Mouse (Mus musculus) forebrain, postnatal 0 days (tissue): ENCODE results near the gene Wdr12. TPM values are rescaled to one million over a fixed set of nuclear protein-coding genes. Genes with fewer than 3 reads are reported as not detected.
A peak's percentile ranks its signal among the peaks of the same experiment; 100 is the strongest.
"Not testable (repeated sequence)": the region's sequence is repeated elsewhere in the genome, so short reads cannot be mapped to it uniquely, and the experiment has no call there.

Experiments used
- ATAC-seq: fragments of 200-750 bp; cut with Nextera tagmentation; 2 replicates; pipeline ENCODE4 v1.8.0; 2017; ENCODE audit warnings: mild to moderate bottlenecking, moderate library complexity
- DNase-seq: peaks from one replicate; pipeline ENCODE4 v3.0.0-alpha.2; 2015
- H3K27ac ChIP-seq: fragments of 300-500 bp; sonication (generic); 2 replicates; pipeline ENCODE4 v1.5.1; 2014; ENCODE audit warnings: low read depth, mild to moderate bottlenecking, antibody characterized with exemption, low read length, moderate library complexity, mixed read lengths
- H3K27me3 ChIP-seq: fragments of 300-500 bp; sonication (generic); 2 replicates; pipeline ENCODE4 v1.6.1; 2014; ENCODE audit warnings: mild to moderate bottlenecking, low read length, mixed read lengths; ENCODE audit not compliant: insufficient read depth
- H3K36me3 ChIP-seq: fragments of 300-500 bp; sonication (generic); 2 replicates; pipeline ENCODE4 v1.6.1; 2014; ENCODE audit warnings: mild to moderate bottlenecking, moderate library complexity; ENCODE audit not compliant: insufficient read depth
- H3K4me1 ChIP-seq: fragments of 300-500 bp; sonication (generic); 2 replicates; pipeline ENCODE4 v1.6.1; 2014; ENCODE audit warnings: antibody characterized with exemption; ENCODE audit not compliant: insufficient read depth
- H3K4me2 ChIP-seq: fragments of 300-500 bp; sonication (generic); 2 replicates; pipeline ENCODE4 v1.6.1; 2014; ENCODE audit warnings: low read depth, mild to moderate bottlenecking, moderate library complexity
- H3K4me3 ChIP-seq: fragments of 300-500 bp; sonication (generic); 2 replicates; pipeline ENCODE4 v1.5.1; 2014; ENCODE audit warnings: low read depth, low read length, mixed read lengths
- H3K9ac ChIP-seq: fragments of 300-500 bp; sonication (generic); 2 replicates; pipeline ENCODE4 v1.6.1; 2014; ENCODE audit warnings: mild to moderate bottlenecking
- H3K9me3 ChIP-seq: fragments of 300-500 bp; sonication (generic); 2 replicates; pipeline ENCODE4 v1.6.1; 2016; ENCODE audit warnings: low read length
- CTCF ChIP-seq: sonication (generic); IDR thresholded peaks from 2 replicates; pipeline ENCODE4 v1.5.1; 2016; ENCODE audit warnings: antibody characterized with exemption, control low read depth, low read depth
- WGBS: fragments of 180-500 bp; shearing (Covaris S2); extraction: QIAGEN DNeasy Blood & Tissue Kit; methylation state at CpG from one replicate; pipeline ENCODE4 v1.1.7; 2014; 5-methylcytosine and 5-hydroxymethylcytosine counted together
- polyA plus RNA-seq: library from polyadenylated mRNA; unstranded; fragments of >200 nt; fragmentation: Nextera tagmentation; extraction: Ambion mirVana; gene quantifications from 2 replicates; pipeline ENCODE4 v1.2.1, GENCODE M21; 2015
- total RNA-seq: library from RNA; depleted of rRNA; stranded (reverse); fragments of >200 nt; gene quantifications from 2 replicates; pipeline ENCODE4 v1.2.3, GENCODE M21; 2014

Wdr12 gene
- total and polyA plus RNA-seq, 2 experiments from 2014 or later: 33.2 to 51.8 TPM

- H3K9ac ChIP-seq: peak overlapping the region; percentile 81
- no peak for TF ChIP-seq CTCF
- no peak for DNase-seq
- H3K27me3 ChIP-seq: no peaks in the 10 kb centered on the region
- ATAC-seq: no peak
- H3K4me2 ChIP-seq: peak overlapping the region; percentile 69
- H3K4me1 ChIP-seq: peaks cover 5% of the 10 kb centered on the region; the same call in 1 of the 2 replicates
- WGBS: 9% methylated on average over 13 of the region's 13 CpGs
- no peak overlapping the region for H3K27ac ChIP-seq
- H3K4me3 ChIP-seq: peak overlapping the region; percentile 65
- no peaks in the 10 kb centered on the region for H3K9me3 ChIP-seq
- H3K36me3 ChIP-seq: peaks cover 14% of the 10 kb centered on the region
Observed at GRCm38 (mm10) chr1:60096572-60097276, 1.7 kb downstream of the Wdr12 start.

DNA sequence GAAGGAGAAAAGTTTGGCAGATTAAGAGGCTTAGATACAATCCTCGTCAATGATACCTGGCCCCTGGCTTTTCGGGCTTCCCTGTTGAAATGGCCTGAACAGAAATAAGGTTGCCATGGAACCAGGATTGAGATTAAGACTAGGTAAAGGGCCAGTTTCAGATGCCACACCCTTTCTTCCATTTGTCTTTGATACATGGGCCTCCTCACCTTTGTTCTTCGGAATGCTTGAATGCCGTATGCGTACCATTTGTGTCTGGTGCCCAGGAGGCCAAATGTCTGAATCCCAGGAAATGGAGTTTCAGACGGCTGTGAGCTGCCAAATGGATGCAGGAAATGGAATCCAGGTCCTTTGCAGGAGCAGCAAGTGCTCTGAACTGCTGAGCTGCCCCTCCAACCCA is 22.0 kb downstream of the Wdr12 start:
- no peak overlapping the region for H3K4me2 ChIP-seq
- no peaks in the 10 kb centered on the region for H3K9me3 ChIP-seq
- DNase-seq: no peak
- peaks cover 21% of the 10 kb centered on the region for H3K36me3 ChIP-seq
- TF ChIP-seq CTCF: no peak
- no peak for ATAC-seq
- no peaks in the 10 kb centered on the region for H3K27me3 ChIP-seq
- no peak overlapping the region for H3K9ac ChIP-seq
- 88% methylated on average over 6 of the region's 6 CpGs for WGBS
- H3K4me1 ChIP-seq: no peaks in the 10 kb centered on the region
- no peak overlapping the region for H3K4me3 ChIP-seq
- no peak overlapping the region for H3K27ac ChIP-seq

GRCm38 (mm10) chr1:60075590-60075989 is 22.9 kb downstream of the Wdr12 start:
- peaks cover 20% of the 10 kb centered on the region for H3K36me3 ChIP-seq
- DNase-seq (no peak), ATAC-seq (no peak)
- 77% methylated on average over 3 of the region's 3 CpGs for WGBS
- no peak for TF ChIP-seq CTCF
- no peak overlapping the region for H3K4me3 ChIP-seq
- no peak overlapping the region for H3K9ac ChIP-seq
- H3K27me3 ChIP-seq: no peaks in the 10 kb centered on the region
- no peaks in the 10 kb centered on the region for H3K4me1 ChIP-seq
- H3K4me2 ChIP-seq: no peak overlapping the region
- no peak overlapping the region for H3K27ac ChIP-seq
- no peaks in the 10 kb centered on the region for H3K9me3 ChIP-seq

DNA sequence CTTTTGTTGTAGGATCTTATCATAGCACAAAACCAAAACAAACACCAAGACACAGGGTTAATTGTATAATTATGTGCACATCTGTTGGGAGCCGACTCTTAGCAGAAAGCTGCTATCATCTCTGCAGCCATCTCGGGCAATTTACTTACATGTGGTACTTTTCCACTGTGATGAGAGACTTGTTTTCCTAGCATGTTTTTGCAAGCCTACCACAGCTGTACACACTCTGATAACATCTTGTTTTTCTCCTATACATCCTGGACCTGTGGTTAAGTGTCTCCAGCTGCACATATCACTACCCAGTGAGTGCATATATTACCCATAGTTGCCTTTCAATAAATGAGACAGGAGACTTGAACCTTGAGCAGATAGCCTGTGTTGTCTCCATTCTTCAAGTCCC is 23.5 kb downstream of the Wdr12 start:
- TF ChIP-seq CTCF: no peak
- 82% methylated on average over 2 of the region's 2 CpGs for WGBS
- H3K4me2 ChIP-seq: no peak overlapping the region
- H3K27ac ChIP-seq: no peak overlapping the region
- no peak overlapping the region for H3K4me3 ChIP-seq
- H3K36me3 ChIP-seq: peaks cover 16% of the 10 kb centered on the region
- H3K4me1 ChIP-seq: no peaks in the 10 kb centered on the region
- no peak overlapping the region for H3K9ac ChIP-seq
- DNase-seq (no peak), ATAC-seq (peak; percentile 36; the same call in 1 of the 2 replicates)
- H3K27me3 ChIP-seq: no peaks in the 10 kb centered on the region
- no peaks in the 10 kb centered on the region for H3K9me3 ChIP-seq

- H3K4me1 ChIP-seq, H3K27me3 ChIP-seq, H3K4me3 ChIP-seq, H3K36me3 ChIP-seq, H3K27ac ChIP-seq, DNase-seq, ATAC-seq, H3K9me3 ChIP-seq, H3K4me2 ChIP-seq, H3K9ac ChIP-seq: not testable (repeated sequence)
Observed at GRCm38 (mm10) chr1:60070725-60071124, 27.7 kb downstream of the Wdr12 start.

GRCm38 (mm10) chr1:60056310-60056709 is 42.1 kb downstream of the Wdr12 start:
- ATAC-seq: no peak
- DNase-seq: no peak
- TF ChIP-seq CTCF: no peak
- Histone ChIP-seq H3K9me3 (no peaks in the 10 kb centered on the region), H3K4me3 (no peak overlapping the region), H3K27ac (no peak overlapping the region), H3K4me2 (no peak overlapping the region), H3K9ac (no peak overlapping the region), H3K36me3 (no peaks in the 10 kb centered on the region), H3K27me3 (no peaks in the 10 kb centered on the region), H3K4me1 (no peaks in the 10 kb centered on the region)
- WGBS: 88% methylated on average over 3 of the region's 3 CpGs

GRCm38 (mm10) chr1:60054659-60055058 is 43.8 kb downstream of the Wdr12 start:
- no peak overlapping the region for H3K9ac ChIP-seq
- 0 out of 2 replicates have a peak, but pooled peaks have one; percentile 12 for TF ChIP-seq CTCF
- H3K36me3 ChIP-seq: no peaks in the 10 kb centered on the region
- ATAC-seq (no peak), DNase-seq (no peak)
- 38% methylated on average over 3 of the region's 3 CpGs for WGBS
- H3K4me3 ChIP-seq: no peak overlapping the region
- H3K27me3 ChIP-seq: no peaks in the 10 kb centered on the region
- H3K9me3 ChIP-seq: no peaks in the 10 kb centered on the region
- H3K27ac ChIP-seq: no peak overlapping the region
- H3K4me1 ChIP-seq: no peaks in the 10 kb centered on the region
- H3K4me2 ChIP-seq: no peak overlapping the region

DNA sequence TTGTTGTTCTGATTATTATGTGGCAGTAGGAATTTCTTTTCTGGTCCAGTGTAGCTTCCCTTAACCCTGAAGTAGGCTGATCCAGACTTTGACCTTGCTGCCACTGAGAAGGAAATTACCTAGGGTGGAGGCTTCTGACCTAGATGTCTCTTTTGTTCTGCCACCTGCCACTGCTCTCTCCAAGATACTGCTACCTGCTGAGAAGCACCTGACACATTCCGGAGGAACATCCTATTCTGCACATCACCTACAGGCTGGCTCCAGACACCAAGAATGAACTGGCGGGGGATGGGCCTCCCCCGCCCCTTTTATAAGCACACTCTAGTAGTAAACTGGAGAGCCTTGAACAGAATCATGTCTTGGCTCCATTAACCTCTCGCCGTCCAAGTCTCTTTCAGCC is 51.0 kb downstream of the Wdr12 start:
- not testable (repeated sequence) for ATAC-seq, H3K9me3 ChIP-seq, H3K36me3 ChIP-seq, H3K4me2 ChIP-seq, H3K27me3 ChIP-seq, H3K27ac ChIP-seq, H3K4me3 ChIP-seq, H3K4me1 ChIP-seq, H3K9ac ChIP-seq, DNase-seq
- 94% methylated on average over 5 of the region's 5 CpGs for WGBS
